Mouse (Mus musculus): ENCODE results near the gene Cxcl10.

- TF ChIP-seq POLR2A (IDR thresholded peaks at IDR 0.05; ENCODE audit: insufficient read length, low read depth) (no peak), USF1 (IDR thresholded peaks at IDR 0.05; ENCODE audit: low read depth) (no peak), MYOG (IDR thresholded peaks at IDR 0.05; ENCODE audit: control insufficient read depth in 1 of 3, insufficient read depth in 1 of 3, insufficient read length in 2 of 3, low read depth in 2 of 3) (no peak), TCF3 (IDR thresholded peaks at IDR 0.05; ENCODE audit: insufficient read length, low read depth) (no peak), MAX (IDR thresholded peaks at IDR 0.05; ENCODE audit: low read depth) (no peak), SRF (IDR thresholded peaks at IDR 0.05; ENCODE audit: control insufficient read depth, insufficient read length, low read depth) (no peak), E2F4 (IDR thresholded peaks at IDR 0.05; ENCODE audit: insufficient read depth) (no peak), POLR2AphosphoS2 (IDR thresholded peaks at IDR 0.05; ENCODE audit: insufficient read length, low read depth) (no peak), CEBPB (IDR thresholded peaks at IDR 0.05; ENCODE audit: insufficient read depth, poor library complexity, severe bottlenecking) (no peak), MYOD1 (IDR thresholded peaks at IDR 0.05; ENCODE audit: control insufficient read depth in 1 of 3, insufficient read length in 2 of 3, low read depth in 2 of 3) (no peak)
These were observed 38.7 kb upstream of the Cxcl10 start for GRCm38 (mm10) chr5:92387433-92387832.

Measured in myocyte (in vitro differentiated cells).